Mouse (Mus musculus): ENCODE measurements around the gene Atp2b1. TPM values are rescaled to one million over a fixed set of nuclear protein-coding genes. Genes with fewer than 3 reads are reported as not detected.

The Atp2b1 gene
- total and polyA plus RNA-seq, 2 experiments from 2014 or later, result 189 to 299 TPM

DNA sequence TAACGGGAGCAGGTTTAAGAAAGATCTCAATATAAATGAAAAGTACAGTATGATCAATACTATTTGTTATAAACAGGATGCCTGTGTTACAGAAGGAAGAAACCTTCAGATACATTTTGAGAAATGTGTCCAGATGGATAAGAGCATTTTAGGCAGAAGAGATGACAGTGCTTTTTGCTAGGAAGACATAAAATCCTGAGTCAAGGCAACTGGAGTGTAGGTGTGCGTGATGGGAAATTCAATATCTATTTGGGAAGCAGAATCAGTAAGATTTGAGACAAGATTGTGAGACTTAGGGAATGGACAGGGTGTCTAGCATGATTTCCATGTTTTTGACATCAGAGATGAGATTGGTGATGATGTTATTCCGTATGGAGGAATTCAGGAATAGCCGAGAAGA is 22.8 kb upstream of the Atp2b1 start:
- H3K9ac ChIP-seq (replicated peaks; ENCODE audit: low read length, poor library complexity, severe bottlenecking), result no peak overlapping the region
- H3K36me3 ChIP-seq (ENCODE audit: insufficient read depth, low read length), result no peaks in the 10 kb centered on the region
- ATAC-seq (ENCODE audit: low FRiP score) (no peak), DNase-seq (ENCODE audit: low spot score) (no peak)
- H3K4me3 ChIP-seq (ENCODE audit: low read depth, low read length), result no peak overlapping the region
- H3K27ac ChIP-seq (ENCODE audit: low read depth, low read length), result no peak overlapping the region
- H3K4me1 ChIP-seq (ENCODE audit: insufficient read depth, low read length), result no peaks in the 10 kb centered on the region
- TF ChIP-seq CTCF (IDR thresholded peaks at IDR 0.05), result no peak
- H3K4me2 ChIP-seq (ENCODE audit: low read depth, low read length, poor library complexity, severe bottlenecking), result no peak overlapping the region
- no peaks in the 10 kb centered on the region for H3K27me3 ChIP-seq (ENCODE audit: insufficient read depth, low read length)
- 88% methylated on average over 4 of the region's 4 CpGs for WGBS
- H3K9me3 ChIP-seq (ENCODE audit: low read length), result no peaks in the 10 kb centered on the region

DNA sequence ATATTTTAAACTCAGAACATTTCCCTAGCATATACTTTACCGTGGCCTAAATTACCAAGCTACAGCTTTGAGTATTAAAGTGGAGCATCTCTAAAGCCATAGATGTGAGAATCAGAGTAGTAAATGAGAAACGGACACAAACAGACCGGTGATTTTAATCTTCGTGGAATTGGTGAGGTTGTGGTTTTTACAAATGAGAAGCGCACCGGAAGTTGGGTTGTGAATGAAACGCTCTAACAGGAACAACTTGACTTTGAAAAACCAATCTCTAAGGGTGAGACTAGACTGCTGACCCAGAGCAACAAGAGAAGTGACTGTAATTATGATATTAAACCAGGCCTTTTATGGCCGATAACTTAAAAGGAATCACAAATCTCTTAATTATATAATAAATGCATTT is 16.7 kb upstream of the Atp2b1 start:
- H3K27ac ChIP-seq (ENCODE audit: low read depth, low read length), result no peak overlapping the region
- 94% methylated on average over 8 of the region's 8 CpGs for WGBS
- ATAC-seq (ENCODE audit: low FRiP score) (no peak), DNase-seq (ENCODE audit: low spot score) (no peak)
- no peak overlapping the region for H3K4me2 ChIP-seq (ENCODE audit: low read depth, low read length, poor library complexity, severe bottlenecking)
- TF ChIP-seq CTCF (IDR thresholded peaks at IDR 0.05), result no peak
- H3K36me3 ChIP-seq (ENCODE audit: insufficient read depth, low read length), result no peaks in the 10 kb centered on the region
- H3K4me1 ChIP-seq (ENCODE audit: insufficient read depth, low read length), result no peaks in the 10 kb centered on the region
- H3K9me3 ChIP-seq (ENCODE audit: low read length), result no peaks in the 10 kb centered on the region
- H3K9ac ChIP-seq (replicated peaks; ENCODE audit: low read length, poor library complexity, severe bottlenecking), result no peak overlapping the region
- no peaks in the 10 kb centered on the region for H3K27me3 ChIP-seq (ENCODE audit: insufficient read depth, low read length)
- H3K4me3 ChIP-seq (ENCODE audit: low read depth, low read length), result no peak overlapping the region

DNA sequence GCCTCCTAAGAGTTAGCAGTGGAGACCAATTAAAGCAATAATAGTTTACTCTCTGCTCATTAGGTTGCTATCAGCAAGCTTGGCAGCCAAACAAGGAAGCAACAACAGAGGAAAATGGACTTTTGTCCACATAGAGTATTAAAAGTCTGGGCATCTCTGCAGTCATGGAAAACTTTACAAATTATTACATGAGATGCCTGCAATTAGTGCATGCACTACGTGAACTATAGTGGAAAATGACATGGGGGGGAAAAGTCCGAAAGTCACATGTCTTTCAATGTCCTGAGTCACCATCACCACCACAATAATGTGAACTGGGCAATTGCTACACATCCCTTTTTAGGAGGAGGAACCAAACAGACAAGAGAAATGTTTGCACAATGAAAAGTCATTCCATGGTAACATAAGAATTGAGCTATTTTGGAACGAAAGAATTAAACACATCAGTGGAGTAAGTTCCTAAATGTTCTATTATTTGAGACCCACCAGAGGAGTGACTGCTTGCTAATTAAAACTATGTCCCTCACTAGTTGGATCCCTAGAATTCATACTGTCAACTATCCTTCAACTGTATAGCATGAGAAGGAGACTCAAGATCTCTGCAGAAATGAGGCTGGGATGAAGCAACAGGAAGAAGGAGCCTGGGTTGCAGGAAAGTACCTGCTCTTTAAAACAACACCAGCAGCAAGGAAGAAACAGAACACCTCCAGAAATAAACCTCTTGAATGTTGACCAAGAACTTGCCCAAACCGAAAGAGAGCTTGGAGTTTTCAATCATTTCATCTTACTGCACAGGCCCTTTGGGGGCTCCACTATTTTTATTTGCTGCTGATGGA is 16.1 kb upstream of the Atp2b1 start:
- no peak for DNase-seq (ENCODE audit: low spot score)
- H3K4me1 ChIP-seq (ENCODE audit: insufficient read depth, low read length), result no peaks in the 10 kb centered on the region
- H3K4me3 ChIP-seq (ENCODE audit: low read depth, low read length), result no peak overlapping the region
- H3K36me3 ChIP-seq (ENCODE audit: insufficient read depth, low read length), result no peaks in the 10 kb centered on the region
- H3K4me2 ChIP-seq (ENCODE audit: low read depth, low read length, poor library complexity, severe bottlenecking), result no peak overlapping the region
- H3K9ac ChIP-seq (replicated peaks; ENCODE audit: low read length, poor library complexity, severe bottlenecking), result no peak overlapping the region
- no peak overlapping the region for H3K27ac ChIP-seq (ENCODE audit: low read depth, low read length)
- no peak for ATAC-seq (ENCODE audit: low FRiP score)
- no peak for TF ChIP-seq CTCF (IDR thresholded peaks at IDR 0.05)
- H3K9me3 ChIP-seq (ENCODE audit: low read length), result no peaks in the 10 kb centered on the region
- H3K27me3 ChIP-seq (ENCODE audit: insufficient read depth, low read length), result no peaks in the 10 kb centered on the region
- WGBS, result 87% methylated on average over 4 of the region's 4 CpGs

DNA sequence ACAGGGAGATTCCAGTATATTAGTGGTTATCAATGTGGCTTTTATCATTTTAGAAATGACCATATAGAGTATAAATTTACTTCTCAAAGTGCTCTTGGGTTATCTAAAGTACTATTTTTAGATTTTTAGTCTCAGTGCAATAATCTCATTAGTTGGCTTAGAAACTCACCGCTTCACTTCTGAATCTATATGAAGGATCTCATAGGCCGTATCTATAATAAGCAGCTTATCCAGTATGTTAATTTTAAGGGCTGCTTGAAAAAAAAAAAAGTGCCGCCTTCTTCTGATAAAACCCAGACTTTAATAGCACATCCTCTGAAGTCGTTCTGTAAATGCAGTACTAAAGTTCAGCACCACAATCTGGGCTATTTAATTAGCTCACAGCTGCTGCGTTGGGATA is 12.7 kb upstream of the Atp2b1 start:
- Histone ChIP-seq H3K36me3 (ENCODE audit: insufficient read depth, low read length) (no peaks in the 10 kb centered on the region), H3K4me1 (ENCODE audit: insufficient read depth, low read length) (no peaks in the 10 kb centered on the region), H3K4me3 (ENCODE audit: low read depth, low read length) (no peak overlapping the region), H3K9ac (replicated peaks; ENCODE audit: low read length, poor library complexity, severe bottlenecking) (no peak overlapping the region), H3K27ac (ENCODE audit: low read depth, low read length) (no peak overlapping the region), H3K4me2 (ENCODE audit: low read depth, low read length, poor library complexity, severe bottlenecking) (no peak overlapping the region), H3K27me3 (ENCODE audit: insufficient read depth, low read length) (no peaks in the 10 kb centered on the region), H3K9me3 (ENCODE audit: low read length) (no peaks in the 10 kb centered on the region)
- no peak for ATAC-seq (ENCODE audit: low FRiP score)
- no peak for TF ChIP-seq CTCF (IDR thresholded peaks at IDR 0.05)
- WGBS, result 70% methylated on average over 5 of the region's 5 CpGs
- no peak for DNase-seq (ENCODE audit: low spot score)

DNA sequence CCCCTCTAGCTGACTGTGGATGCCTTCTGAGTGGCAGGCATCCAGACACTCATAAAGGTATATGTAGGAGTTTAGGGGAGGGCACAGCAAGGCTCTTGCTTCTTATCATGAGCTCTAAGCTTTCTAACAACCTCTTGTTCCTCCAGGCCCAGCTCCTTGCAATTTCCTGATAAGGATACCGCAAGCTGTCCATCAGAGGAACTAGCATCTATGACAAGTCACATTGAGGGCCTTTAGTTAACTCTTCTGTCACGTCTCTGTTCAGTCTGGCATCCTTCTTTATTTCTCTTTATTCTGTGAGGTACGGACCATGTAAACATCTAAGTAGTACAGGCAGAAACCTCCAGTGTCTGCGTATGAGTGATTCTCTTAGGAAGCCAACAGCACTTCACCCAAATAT is 8.2 kb upstream of the Atp2b1 start:
- DNase-seq (ENCODE audit: low spot score), result no peak
- Histone ChIP-seq H3K9me3 (ENCODE audit: low read length) (no peaks in the 10 kb centered on the region), H3K4me2 (ENCODE audit: low read depth, low read length, poor library complexity, severe bottlenecking) (no peak overlapping the region), H3K4me3 (ENCODE audit: low read depth, low read length) (no peak overlapping the region), H3K9ac (replicated peaks; ENCODE audit: low read length, poor library complexity, severe bottlenecking) (no peak overlapping the region), H3K27me3 (ENCODE audit: insufficient read depth, low read length) (no peaks in the 10 kb centered on the region), H3K4me1 (ENCODE audit: insufficient read depth, low read length) (no peaks in the 10 kb centered on the region), H3K27ac (ENCODE audit: low read depth, low read length) (no peak overlapping the region), H3K36me3 (ENCODE audit: insufficient read depth, low read length) (no peaks in the 10 kb centered on the region)
- WGBS, result 94% methylated on average over 4 of the region's 4 CpGs
- ATAC-seq (ENCODE audit: low FRiP score), result no peak
- no peak for TF ChIP-seq CTCF (IDR thresholded peaks at IDR 0.05)

DNA sequence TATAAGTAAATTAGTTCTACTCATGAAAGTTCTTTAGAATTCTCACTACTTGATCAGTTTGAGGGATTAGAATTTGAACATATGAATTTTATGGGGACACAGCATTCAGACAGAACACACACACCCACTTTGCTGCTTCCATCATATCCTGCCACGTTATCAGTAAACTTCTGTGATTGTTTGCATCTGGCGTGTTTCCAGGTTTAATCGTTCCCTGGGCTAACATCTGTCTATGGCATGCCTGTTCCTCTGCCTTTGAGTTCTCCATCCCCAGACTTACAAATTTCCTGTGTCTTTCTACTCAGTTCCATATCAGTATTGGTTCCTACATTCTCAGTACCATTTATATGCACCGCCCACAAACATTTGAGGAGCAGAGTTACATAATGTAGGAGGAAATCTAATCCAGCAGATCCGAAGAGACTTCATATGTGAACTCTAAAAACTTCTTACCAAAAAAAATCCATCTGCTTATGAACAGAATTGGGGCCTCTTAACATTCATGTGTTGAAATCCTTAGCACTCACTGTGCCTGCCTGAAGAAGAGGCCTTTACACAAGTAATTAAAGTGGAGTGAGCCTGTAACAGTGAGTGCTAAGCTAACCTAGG is 7.2 kb upstream of the Atp2b1 start:
- no peak for TF ChIP-seq CTCF (IDR thresholded peaks at IDR 0.05)
- H3K4me2 ChIP-seq (ENCODE audit: low read depth, low read length, poor library complexity, severe bottlenecking), result no peak overlapping the region
- no peak overlapping the region for H3K4me3 ChIP-seq (ENCODE audit: low read depth, low read length)
- WGBS, result 85% methylated on average over 5 of the region's 5 CpGs
- ATAC-seq (ENCODE audit: low FRiP score) (no peak), DNase-seq (ENCODE audit: low spot score) (no peak)
- H3K27ac ChIP-seq (ENCODE audit: low read depth, low read length), result no peak overlapping the region
- H3K9me3 ChIP-seq (ENCODE audit: low read length), result no peaks in the 10 kb centered on the region
- H3K4me1 ChIP-seq (ENCODE audit: insufficient read depth, low read length), result no peaks in the 10 kb centered on the region
- H3K36me3 ChIP-seq (ENCODE audit: insufficient read depth, low read length), result no peaks in the 10 kb centered on the region
- H3K9ac ChIP-seq (replicated peaks; ENCODE audit: low read length, poor library complexity, severe bottlenecking), result no peak overlapping the region
- H3K27me3 ChIP-seq (ENCODE audit: insufficient read depth, low read length), result no peaks in the 10 kb centered on the region
